Mouse (Mus musculus) liver, adult 2 months (tissue): ENCODE measurements at regions not wholly inside any gene's neighbourhood (a gene's known extent, or its start where the extent isn't known, plus 50 kb on each side); places are given as distances from the start of the nearest gene placed in this dataset.
A peak's percentile ranks its signal among the peaks of the same experiment; 100 is the strongest.

Experiments used
- CTCF ChIP-seq: fragments of 200-500 bp; IDR thresholded peaks from 2 replicates; pipeline ENCODE4 v1.5.1; 2011; ENCODE audit warnings: low read depth, low read length, control low read depth
- POLR2A ChIP-seq: fragments of 200-500 bp; IDR thresholded peaks from 2 replicates; pipeline ENCODE4 v1.6.1; 2011; ENCODE audit warnings: low read length, control low read depth; ENCODE audit not compliant: insufficient read depth; ENCODE audit errors: extremely low read depth

DNA sequence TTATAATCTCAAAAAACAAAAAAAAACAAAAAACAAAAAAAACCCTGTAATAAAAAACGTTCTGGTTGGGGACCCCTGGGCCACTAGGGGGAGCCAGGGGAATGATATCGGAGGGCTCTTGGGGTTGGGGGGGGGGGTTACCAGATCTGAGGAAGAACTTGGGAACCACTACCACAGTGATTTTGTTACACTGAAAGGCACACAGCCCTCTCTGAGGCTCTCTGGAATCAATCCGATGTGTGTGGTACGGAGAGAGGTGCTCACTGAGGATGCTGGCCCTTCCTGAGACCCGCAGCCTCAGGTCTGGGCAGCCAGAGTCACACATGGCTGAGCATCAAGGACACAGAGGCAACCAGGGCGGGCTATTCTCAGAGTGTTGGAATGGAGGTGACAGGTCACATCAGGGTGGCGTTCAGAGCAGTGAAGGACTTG is 89.9 kb upstream of the Pabpc6 start:
- TF ChIP-seq CTCF (0 out of 2 replicates have a peak, but pooled peaks have one; percentile 25), POLR2A (no peak)
